Mouse (Mus musculus): ENCODE measurements around the gene Dcakd.

Gene Dcakd

GRCm38 (mm10) chr11:103050153-103050552 lies 22.0 kb upstream of the Dcakd start:
- intact Hi-C loops (cut with DNase I) = loop anchor here (5.0 to 10.0 kb wide), 3 partner anchors 53 to 275 kb away; partner anchors contain the start of gene Gfap

DNA sequence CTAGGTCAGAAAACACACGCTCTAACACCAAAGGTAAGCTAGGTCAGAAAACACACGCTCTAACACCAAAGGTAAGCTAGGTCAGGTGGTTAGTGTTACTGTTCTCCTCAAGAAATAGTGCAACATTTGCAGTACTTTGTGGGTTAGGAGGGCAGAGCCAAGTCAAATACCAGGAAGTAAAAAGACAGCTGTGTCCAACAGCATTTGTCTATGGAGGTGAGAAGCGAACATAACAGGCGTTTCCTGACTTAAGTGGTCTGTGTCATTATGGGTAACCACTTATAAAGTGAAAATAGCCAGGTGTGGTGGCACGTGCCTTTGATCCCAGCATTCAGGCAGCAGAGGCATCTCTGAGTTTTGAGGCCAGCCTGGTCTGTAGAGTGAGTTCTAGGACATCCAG lies 21.5 kb upstream of the Dcakd start:
- intact Hi-C loops (cut with DNase I) = loop anchor here (5.0 to 10.0 kb wide), 3 partner anchors 52 to 275 kb away; partner anchors contain the start of gene Gfap

- intact Hi-C loops (cut with DNase I) = no loop called here
These were observed 18.2 kb upstream of the Dcakd start for GRCm38 (mm10) chr11:103046286-103046685.

DNA sequence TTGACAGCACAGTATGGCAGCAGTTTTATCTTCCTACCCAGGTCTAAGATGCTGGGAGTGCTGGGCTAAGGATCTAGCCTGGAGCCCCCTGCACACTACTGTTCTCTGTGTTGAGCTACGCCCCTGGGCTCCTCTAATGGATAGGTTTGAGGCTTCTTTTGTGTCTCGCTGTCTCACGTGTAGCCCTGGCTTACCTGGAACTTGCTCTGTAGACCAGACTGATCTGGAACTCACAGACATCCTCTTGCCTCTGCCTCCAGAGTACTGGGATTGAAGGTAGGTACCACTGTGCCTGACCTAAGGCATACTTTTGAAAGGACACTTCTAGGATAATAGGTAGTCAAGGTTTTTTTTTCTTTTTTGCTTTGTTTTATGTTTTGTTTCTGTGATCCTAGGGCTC lies 15.8 kb upstream of the Dcakd start:
- intact Hi-C loops (cut with DNase I) = no loop called here

DNA sequence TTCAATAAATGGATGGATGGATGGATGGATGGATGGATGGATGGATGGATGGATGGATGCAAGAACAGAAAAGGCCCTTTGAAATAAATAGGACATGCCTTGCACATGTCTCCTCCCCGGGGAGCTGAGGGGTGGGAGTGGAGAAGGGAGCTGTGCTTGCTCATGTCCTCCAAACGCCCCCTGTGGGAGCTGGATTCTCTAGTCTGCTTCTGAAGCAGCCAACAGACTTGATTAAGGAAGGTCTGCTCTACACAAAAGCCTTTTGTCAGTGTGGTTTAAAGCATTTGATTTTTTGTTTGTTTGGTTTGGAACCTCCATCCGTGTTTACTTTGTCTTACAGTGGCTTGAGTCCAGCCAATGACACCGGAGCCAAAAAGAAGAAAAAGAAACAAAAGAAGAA lies 14.7 kb upstream of the Dcakd start:
- intact Hi-C loops (cut with DNase I) = no loop called here

DNA sequence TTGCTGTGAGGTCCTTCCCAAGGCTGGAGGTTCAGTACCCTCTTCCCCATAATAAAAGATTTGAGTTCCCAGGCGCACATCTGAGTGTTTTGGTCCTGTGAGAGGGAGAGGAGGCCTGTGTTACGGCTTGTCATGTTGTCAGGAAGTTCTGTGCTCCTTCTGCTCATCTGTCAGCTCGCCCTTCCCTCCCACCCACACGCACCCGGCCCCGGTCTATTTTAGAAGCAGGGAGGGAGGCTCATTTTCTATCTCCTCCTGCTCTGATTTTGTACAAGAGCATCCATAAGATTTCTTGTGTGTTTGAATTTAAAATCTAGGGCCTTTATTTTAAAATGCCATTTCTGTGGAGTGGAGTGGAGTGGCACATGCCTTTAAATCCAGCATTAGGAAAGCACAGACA lies 9.9 kb upstream of the Dcakd start:
- intact Hi-C loops (cut with DNase I) = no loop called here

DNA sequence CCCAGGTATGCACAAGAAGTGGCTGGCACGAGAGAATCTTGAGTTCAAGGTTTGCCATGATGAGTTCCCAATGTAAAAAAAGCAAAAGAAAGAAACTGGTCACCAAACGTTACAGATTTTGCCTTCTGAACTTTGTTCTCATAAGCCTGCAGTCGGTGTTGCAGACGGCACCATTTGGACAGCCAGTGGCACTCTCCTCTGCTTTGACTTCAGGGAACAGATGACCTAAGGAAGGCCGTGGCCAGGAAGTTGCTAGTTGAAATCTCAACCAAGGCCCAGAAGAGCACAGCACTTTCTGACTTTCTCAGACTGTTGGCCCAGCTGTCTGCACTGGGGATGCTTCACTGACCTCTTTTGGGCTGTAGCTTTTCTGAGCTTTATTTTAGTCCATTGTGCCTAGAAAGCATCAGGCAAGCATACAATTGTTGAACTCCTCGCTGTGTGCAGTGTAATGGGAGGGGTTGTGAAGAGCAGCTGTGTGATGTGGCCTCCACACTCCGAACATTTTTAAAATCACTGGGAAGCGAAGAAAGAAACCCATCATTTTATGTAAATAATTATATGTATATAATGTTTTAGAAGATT lies 8.8 kb upstream of the Dcakd start:
- intact Hi-C loops (cut with DNase I) = no loop called here

GRCm38 (mm10) chr11:103035007-103035406 lies 6.9 kb upstream of the Dcakd start:
- intact Hi-C loops (cut with DNase I) = no loop called here

GRCm38 (mm10) chr11:103033030-103033429 lies 4.9 kb upstream of the Dcakd start:
- intact Hi-C loops (cut with DNase I) = no loop called here

DNA sequence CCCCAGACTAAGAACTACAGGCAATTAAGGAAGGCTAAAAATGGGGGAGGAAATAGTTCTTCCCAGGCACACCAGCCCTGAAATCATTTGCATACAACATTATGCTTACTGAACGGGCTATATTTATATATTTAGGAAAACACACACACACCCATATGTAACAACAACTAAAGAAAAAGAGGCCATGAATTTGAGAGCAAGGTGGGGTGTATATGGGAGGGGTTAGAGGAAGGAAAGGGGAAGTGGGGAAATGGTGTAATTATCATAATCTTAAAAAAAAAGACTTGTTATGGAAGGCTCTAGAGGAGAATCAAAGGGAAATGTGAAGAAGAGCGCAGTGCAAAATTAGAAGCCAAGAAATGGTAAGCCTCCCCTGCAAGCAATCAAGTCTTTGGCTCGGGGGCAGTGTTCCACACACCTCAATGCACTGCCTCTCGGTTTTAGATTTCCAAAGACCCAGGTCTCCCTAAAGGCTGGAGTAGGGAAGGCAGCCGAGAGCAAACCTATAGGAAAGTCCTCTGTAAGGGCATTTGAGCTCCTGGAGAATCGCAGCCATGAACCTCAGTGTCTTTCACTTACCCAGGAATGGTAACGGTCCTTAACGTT lies 460 bp downstream of the Dcakd start:
- intact Hi-C loops (cut with DNase I) = no loop called here

DNA sequence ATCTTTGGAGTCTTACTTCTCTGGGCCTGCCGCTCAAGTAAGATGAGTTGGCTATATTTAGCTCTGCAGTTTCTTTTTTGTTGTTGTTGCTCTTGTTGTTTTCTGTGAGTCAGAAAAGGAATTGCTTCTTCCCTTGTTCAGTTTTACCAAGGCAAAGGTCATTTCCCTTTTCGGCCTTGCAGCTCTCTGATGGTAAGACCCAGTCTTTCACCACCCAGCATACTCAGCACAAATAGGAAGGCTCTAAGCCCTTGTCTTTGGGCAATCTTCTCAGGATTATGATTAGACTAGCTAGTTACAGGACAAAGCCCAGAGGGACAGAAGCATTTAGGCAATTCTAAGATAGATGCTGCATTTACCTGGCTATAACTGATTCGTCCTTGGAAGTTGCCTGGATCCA lies 1.2 kb downstream of the Dcakd start:
- intact Hi-C loops (cut with DNase I) = no loop called here

DNA sequence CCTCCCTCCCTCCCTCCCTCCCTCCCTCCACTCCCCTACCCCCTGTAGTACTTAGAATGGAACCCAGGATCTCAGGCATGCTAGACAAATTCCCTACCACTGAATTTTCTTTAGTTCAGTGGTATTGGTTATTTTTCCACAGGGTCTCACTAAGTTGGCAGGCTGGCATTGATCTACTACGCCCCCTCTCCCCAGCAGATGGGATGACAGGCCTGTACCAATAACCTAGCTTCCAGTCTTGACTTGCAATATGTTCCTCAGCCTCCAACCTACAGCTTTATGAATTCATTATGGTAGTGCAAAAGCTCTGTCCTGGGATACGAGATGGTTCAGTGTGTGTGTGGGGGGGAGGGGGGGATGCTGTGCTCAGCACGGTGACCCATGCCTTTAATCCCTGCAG lies 4.2 kb downstream of the Dcakd start:
- intact Hi-C loops (cut with DNase I) = no loop called here

- intact Hi-C loops (cut with DNase I) = no loop called here
These were observed 7.3 kb downstream of the Dcakd start for GRCm38 (mm10) chr11:103020713-103021335.

GRCm38 (mm10) chr11:103019325-103019724 lies 8.8 kb downstream of the Dcakd start:
- intact Hi-C loops (cut with DNase I) = no loop called here

DNA sequence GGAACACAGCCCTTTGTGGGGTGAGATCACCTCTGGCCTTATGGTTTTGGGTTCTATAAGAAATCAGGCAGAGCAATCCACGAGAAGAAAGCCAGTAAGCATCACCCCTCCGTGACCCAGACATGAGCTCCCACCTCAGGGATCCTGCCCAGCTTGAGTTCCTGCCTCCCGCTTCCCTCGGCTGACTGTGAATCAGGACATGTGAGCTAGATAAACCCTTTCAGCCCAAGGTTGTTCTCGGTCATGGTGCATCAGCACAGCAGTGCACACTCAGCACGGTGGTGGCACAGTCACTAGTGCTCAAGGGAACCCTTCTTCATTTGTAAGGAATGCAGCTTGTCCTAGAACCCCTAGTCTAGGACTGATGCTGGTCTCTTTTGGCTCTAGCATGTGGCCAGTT lies 9.3 kb downstream of the Dcakd start:
- intact Hi-C loops (cut with DNase I) = no loop called here

GRCm38 (mm10) chr11:103017661-103018060 lies 10.5 kb downstream of the Dcakd start:
- intact Hi-C loops (cut with DNase I) = no loop called here

DNA sequence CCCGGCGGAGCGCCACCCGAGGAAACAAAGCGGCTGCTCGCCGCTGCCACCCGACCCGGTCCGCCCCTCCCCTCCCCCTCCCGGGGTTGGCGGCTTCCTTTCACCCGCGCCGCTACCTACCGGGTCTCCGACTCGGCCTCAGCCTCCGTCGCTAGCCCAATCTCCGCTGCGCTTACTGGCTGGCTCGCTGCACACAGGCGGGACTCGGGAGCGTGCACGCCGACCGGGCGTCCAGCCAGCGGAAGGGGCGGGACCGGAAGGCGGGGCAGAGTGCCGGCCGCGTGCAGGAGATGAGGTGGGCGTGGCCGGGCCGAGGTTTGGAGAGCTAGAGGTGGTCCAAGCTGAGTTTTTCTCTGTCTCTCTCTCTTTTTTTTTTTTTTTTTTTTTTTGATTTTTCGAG lies 11.2 kb downstream of the Dcakd start:
- intact Hi-C loops (cut with DNase I) = no loop called here

DNA sequence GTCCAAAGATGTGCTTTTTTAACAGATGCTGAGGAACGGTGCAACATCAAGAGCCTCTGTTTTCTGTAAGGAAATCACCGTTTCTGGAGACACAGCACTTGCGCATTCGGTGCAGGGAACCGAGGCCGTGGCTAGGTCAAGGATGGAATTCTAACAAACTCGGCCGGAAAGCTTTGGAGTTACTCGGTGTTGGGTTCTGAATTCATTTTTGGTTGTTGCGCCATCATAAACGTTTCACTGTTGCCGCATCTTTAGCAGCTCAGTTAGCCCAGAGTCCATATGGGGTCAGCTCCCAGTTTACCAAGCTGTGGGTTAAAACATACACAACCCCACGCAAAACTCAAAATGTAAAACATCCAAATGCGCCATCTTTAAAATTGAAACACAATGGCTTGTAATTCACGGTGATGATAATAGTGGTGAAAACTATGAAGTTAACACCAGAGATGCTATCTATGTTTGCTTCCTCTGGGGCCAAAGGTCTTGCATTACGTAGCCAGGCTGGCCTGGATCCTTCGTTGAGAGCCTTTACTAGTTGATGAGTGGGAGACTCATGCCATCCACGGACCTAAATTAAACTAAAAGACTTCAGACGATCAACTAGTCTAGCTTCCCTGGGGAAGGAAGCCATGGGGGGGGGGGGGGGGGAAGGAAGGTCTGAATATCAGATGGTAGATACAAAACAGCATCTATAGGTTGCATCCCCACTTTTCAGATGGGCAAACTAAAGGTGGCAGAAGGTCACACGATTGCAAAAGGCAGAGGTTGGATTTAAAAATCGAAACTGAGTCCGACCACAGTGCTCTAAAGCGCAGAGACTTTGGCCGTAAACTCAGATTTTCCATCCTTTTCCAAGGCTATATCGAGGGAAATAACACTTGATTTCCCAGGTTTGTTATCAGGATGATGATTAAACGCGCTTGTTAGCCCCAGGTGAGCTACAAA lies 12.0 kb downstream of the Dcakd start:
- intact Hi-C loops (cut with DNase I) = no loop called here

- intact Hi-C loops (cut with DNase I) = no loop called here
These were observed 17.0 kb downstream of the Dcakd start for GRCm38 (mm10) chr11:103011206-103011497.

DNA sequence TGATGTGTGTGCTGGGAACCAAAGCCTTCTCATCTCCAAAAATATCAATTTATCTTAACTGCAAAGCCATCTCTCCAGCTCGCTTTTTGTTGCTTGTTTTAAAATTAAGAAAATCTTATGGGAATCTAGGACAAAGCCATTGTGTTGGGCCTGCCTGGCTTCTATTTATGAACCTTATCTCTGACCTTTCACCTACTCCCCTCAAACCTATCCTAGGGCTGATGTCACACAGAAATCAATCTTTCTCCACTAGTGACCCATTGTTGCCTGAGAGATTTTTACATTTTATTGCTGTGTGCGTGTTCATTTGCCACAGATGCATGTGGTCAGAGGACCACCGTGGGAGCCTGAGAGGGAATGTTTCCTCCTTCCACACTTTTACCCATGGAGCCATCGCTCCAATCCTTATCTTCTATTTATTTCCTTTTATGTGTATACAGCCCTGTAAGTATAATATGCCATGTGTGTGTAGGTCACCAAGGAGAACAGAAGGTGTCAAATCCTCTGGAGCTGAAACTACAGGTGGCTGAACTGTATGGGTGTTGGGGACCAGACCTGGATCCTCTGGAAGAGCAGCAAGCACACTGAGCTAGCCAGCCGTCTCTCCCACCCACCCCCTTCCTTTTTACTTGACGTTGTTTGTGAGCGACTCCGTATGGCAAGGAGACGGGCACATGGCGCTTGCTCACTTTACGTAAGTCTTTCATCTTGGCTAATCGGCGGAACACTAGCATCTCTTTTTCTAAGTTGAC lies 17.5 kb downstream of the Dcakd start:
- intact Hi-C loops (cut with DNase I) = no loop called here

DNA sequence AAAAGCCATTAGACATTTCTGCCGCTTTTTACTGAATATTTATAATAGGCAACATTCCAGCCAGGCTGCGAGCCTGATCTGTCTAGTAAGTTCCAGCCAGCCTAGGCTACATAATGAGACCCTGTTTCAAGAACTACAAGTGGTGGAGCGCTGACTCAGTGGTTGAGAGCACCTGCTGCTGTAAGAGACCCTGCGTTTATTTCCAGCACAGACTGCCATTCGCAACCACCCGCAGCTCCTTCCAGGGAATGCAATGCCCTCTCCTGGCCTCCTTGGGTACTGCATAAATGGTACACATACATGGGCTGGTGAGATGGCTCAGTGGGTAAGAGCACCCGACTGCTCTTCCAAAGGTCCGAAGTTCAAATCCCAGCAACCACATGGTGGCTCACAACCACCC lies 18.9 kb downstream of the Dcakd start:
- intact Hi-C loops (cut with DNase I) = no loop called here
